Mouse (Mus musculus): ENCODE data around the gene Rab31.

Rab31 gene

DNA sequence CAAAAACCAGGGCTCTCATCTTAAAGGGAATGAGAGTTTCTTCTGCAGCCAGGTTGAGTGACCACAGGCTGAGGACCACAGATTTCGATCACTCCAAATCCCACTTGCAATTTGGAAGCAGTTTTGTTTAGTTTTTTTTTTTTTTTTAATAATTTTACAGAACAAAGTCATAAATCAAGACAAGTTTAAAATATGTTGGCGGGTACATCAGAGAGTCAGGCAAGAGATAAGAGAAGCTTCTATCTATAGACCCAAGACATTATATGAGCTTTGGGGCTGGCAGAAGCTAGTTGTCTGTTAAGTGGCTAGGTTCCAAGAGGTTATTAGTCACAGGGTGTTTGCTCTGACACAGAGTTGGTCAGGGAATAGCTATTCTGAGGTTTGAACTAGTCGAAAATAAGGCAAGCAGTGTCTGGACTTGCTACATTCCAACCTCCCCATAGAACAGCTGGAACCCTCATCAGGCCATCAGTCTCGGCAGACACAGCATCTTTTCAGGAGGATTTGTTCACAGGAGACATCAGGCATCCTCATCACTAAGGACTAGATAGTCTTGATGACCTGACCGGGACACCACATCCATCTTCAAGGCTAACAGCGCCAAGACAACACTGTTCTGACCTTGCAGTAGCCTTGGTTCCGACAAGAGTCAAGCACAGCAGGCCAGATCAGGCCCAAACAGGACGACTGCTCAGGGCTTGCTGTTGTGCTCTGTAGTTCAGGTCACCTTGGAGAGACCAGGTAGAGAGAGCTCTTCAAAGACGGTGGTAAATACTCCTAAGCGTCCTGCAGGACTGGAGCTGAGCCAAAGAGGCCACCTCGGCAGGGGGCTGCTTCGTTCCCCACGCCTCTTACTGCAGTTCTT is 68.8 kb downstream of the Rab31 start:
- DNase-seq (ENCODE audit: low spot score), result no peak

DNA sequence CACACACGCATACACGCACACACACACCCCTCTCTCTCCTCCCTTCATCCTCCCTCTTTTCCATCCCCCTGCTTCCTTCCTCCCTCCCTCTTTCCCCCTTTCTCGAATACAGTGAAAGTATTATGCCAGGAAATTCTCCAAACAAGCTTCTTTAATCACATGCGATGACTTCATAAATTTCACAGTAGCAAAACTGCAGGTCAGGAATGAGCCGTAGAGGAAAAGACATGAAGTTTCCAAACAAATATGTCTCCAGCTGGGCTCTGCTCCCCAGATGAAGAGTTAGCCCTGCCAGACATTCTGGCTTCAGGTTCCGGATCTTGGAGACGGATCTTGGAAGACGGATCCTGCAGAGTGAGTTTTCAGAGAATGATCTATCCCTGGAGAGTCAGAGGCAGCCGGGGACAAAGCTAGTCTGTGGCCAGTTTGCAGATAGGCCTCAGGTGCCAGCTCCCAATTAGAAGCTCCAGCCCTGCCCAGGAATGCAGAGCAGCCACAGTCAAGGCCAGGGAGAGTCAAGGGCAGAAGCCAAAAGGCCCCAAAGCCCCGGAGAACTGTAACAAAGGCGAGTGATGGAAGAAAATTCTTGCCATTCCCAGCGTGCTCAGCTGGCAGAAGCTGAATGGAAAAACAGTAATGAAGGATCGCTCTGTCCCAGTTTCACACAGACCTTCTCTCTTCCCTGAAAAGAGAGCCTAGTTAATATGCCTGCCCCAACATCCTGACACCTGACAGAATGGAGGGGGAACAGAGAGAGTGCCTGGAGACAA is 70.6 kb downstream of the Rab31 start:
- no peak for DNase-seq (ENCODE audit: low spot score)

DNA sequence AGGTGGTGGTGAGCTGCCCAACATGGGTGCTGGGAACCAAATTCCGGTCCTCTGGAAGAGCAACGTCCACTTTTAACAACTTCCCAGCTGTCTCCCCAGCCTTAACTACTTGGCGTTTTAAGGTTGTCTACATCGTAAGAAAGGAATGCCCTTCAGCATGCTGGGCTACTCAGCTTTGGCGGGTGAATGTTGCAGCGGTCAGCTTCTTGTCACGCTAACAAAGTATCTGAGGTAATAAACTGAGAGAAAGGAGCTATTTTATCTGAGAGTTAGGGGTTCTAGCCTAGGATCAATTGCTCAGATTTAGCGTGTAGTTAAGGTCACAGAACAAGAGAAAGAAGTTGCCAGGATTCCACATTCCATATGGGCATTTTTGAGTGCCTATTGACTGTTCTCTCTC is 71.2 kb downstream of the Rab31 start:
- no peak for DNase-seq (ENCODE audit: low spot score)

DNA sequence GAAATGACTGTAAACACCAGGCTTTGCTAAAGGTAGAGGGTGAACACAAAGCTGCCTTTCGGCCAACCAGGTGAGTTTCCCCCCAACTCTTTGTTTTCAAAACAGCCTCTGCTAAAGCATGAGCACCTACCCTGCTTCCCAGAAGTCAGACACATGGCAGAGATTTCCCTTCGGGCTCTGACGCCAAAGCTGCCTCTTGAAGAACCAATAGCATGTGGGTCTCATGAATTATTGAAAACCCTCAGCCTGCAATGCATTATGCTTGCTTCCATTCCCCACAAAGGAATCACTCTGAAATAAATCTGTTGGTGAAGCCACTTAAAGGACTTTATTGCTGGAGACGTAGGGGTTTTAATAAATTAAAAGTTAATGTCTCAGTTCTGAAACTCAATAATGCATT is 72.5 kb downstream of the Rab31 start:
- DNase-seq (ENCODE audit: low spot score), result no peak

DNA sequence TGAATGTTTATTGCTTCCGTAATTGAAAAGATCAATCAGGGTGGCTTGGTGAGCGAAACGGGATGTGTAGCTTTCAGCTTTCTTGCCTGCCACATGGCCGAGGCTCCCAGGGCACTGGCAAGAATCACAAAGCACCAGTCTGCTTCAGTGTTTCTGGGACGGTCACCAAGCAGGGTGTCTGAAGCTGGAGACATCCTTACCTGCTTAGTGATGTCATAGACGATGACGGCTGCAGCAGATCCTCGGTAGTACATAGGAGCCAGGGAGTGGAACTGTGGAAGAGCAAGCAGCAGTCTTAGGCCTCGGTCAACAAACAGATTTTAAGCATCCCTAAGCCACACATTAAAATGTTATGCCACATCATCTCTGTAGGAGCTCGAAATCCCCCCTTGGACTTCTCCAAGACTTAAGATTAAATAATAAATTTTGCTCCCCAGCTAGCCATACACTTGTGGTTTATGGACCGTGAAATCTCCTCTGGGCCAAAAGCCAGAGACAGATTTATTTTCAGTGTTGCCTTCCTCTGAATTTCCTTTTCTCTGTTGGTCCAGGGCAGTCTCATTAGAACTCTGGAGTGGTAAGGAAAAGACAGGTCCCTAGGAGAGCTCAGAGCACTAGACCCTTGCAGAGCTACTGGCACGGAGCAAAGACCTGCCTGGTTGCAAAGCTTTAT is 74.6 kb downstream of the Rab31 start:
- DNase-seq (ENCODE audit: low spot score), result no peak

DNA sequence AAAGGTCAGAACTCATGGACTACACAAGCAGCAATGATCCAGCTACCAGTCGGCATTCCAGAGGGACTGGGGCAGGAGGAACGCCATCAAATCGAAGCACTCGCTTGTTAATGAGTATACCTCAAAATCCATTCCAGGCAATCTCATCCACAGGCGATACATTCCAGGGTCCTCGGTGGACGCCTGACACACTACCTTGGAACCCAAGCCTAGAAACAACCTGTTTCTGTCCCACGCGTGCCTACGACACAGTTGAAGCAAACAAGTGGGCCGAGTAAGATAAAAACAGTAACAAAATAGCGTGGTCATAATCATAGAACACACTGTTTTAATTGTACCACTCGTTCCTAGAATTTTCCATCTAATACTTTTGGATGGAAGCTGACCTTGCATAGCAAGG is 75.6 kb downstream of the Rab31 start:
- no peak for DNase-seq (ENCODE audit: low spot score)

DNA sequence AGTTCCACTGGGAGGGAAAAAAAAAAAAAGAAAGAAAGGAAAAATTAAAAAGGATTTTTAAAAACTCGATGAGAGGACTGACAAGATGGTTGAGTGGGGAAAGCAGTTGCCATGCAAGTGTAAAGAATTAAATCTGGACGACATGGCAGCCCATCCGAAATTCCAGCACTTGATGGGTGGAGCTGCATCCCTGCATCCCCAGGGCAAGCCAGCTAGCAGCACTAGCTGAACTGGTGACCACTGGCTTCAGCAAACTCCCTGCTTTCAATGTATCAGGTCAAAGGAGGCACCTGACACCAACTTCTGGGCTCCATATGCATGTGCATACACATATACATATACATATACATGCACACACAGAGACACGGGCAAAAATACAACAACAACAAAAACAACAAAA is 80.3 kb downstream of the Rab31 start:
- DNase-seq (ENCODE audit: low spot score), result no peak

DNA sequence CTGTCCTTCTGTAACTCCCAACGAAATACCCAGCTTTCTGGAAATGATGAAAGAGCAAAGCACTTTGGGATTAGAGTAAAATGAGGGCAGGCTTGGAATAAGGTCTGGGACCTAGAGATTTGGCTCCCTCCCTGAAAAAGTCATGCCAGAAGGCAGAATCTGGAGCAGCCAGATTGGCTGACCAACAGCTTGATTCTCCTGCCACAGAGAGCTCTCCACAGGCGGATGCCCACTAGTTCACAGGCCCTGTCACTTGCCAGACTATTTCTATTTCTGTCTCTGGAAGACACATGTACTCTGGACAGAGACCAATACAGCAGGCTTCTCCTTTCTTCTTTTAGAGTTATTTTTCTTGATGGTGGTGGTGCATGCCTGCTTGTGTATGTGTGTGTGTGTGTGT is 88.8 kb downstream of the Rab31 start:
- no peak for DNase-seq (ENCODE audit: low spot score)

DNA sequence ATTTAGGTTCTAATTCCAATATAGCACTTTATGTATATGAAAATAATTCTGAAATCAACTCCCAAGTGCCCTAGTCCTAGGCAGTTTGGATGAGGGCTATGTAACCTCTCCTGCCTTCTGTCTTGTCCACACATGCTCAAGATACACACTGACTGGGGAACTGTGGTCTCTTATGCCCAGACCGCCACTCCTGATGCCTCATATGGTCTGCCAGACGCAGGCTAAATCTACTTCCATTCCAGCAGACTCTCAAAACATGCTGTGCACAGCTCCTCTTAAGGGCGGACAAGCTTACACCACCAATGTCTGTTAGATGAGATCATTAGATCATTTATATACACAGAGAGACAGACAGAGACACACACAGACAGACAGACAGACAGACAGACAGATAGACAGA is 89.2 kb downstream of the Rab31 start:
- DNase-seq (ENCODE audit: low spot score), result no peak

DNA sequence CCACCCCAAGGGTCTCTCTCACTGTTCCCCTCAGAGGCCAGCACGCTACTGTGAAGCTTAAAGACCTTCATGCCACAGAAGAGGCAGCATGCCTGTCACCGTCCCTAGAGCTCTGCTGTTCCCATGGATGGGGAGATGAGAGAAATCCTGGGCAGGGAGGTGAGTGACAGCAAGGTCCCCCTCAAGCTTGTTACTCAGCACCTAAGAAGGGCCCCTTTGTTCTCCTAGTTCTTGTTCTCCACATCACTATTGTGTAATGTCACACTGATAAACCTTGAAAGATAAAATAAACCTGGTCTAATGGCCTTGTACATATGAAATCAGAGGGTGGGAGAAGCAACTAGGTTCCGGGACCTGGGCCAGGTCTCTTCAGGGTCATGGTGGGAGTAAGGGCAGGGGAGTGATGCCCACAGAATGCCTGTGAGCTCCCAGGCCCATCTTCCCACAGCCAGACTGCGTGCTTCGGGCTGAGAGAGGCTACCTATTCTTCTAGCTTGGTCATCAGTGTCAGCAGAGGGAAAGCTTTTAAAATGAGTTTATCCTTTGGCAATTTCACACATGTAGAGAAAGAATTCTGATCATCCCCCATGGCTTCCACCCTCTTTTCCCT is 90.4 kb downstream of the Rab31 start:
- DNase-seq (ENCODE audit: low spot score), result no peak

DNA sequence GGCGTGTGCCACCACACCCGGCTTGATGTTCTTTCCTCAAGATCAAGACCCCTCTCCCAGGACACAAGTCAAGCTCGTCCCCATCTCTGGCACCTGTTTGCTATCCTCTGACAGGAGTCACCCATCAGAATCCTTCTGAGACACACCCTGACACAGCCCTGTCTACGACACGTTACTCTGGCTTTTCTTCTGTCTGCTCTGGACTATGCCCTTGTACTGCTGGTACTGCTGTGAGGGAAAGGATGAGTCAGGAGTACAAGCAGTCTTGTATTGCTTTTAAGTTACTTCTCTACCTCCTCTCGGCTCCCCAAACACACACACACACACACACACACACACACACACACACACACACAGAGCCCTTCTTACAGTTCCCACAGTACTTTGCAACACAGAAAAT is 91.0 kb downstream of the Rab31 start:
- no peak for DNase-seq (ENCODE audit: low spot score)

DNA sequence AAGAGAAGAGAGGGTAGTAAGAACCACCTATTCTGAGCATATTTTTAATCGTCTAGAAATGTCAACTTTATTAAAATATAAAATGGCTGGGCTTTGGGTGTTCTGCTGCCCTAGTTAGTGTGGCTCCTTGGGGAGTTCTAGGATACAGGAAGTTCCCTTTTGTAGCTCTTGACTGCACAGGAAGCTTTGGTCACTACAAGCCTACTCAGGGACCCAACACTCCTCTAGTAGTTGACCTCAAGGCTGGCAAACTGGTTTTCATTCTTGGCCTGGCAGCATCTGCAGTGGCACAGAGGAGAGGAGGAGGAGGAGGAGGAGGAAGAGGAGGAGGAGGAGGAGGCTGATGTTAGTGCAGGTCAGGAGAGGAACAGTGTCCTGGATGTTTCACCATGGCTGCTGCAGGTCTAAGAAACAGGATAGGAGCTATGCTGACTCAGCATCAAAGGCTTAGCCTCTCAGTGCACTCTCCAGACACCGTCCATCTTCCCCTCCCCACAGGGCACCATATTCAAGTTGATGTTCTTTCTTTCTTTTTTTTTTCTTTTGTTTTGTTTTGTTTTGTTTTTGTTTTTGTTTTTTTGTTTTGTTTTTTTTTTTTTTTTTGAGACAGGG is 91.6 kb downstream of the Rab31 start:
- no peak for DNase-seq (ENCODE audit: low spot score)

DNA sequence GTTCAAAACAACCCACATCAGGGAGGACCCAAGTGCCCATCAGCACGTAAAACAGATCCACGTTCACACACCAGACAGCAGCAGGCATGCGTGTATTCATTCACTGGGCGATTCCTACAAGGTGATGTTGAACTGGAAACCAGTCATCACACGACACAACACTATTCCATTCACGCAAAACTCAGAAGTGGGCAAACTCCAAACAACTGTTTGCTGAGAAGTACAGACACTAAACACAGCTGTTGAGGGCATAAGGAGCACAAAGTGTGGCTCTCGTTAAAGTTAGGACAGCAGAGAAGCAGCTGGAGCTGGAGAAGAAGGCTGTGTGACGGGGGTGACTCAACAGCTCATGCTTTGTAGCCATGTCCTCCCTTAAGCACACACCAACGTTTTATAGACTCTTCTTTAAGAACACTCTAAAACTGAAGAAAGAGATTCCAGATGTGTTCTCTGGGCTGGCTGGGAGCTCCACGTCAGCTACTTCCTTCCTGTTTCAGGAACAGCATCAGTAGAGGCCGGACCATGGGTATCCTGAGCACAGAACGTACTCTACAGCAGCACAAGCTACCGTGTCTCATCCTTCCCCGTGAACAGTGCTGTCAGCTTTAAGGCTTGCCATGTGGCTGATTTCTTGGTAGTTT is 92.6 kb downstream of the Rab31 start:
- no peak for DNase-seq (ENCODE audit: low spot score)

DNA sequence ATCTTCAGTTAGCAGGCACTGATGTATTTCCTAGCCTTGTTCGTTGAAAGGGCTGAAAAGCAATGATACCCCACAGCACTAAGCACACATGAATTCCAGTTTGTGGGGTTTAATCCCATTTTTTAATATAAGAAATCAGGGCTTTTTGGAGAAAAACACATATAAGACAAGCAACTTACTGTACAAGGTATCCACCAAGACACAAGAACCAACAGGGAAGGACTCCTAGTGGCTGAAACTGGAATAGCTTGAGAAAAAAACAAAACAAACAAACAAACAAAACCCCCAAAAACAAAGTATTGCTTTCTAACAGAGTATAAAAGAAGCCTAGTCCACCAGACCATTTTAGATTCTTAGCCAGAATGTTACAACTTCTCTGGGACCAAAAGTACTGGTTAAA is 94.8 kb downstream of the Rab31 start:
- DNase-seq (ENCODE audit: low spot score), result no peak

DNA sequence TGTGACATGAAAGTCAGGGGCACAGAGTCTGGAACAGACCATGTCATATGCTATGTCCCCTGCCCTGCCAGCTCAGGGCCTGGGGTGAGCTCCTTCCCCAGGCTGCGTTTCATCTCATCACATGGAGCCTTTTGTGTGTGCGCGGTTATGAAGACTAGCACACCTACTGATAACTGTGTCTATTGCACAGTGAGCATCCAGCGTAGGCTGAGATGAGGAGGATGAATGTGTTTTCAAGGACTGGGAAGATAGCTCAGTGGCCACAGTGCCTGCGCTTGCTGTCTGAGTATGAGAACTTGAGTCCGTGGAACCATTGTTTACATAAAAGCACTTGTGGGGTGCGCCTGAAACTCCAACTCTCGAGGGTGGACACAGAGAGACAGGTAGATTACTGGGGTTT is 96.0 kb downstream of the Rab31 start:
- no peak for DNase-seq (ENCODE audit: low spot score)

DNA sequence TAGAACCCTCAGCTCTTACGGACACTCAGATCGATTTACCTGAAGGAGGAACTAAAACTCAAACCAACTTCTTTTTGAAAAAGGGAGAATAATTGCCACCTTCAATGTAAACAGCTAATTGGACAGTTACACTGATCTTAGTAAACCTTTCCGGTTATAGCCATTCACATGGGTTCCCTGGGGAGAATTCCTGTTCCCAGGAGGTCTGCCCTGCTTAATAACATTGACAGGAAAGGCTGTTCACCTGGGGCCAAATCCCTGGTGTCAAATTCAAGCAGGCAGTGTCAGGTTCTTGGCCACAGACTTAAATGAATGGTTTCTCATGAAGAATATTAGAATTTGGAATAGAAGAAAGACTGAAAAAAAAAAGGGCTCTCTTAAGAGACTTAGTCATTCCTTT is 96.6 kb downstream of the Rab31 start:
- no peak for DNase-seq (ENCODE audit: low spot score)

DNA sequence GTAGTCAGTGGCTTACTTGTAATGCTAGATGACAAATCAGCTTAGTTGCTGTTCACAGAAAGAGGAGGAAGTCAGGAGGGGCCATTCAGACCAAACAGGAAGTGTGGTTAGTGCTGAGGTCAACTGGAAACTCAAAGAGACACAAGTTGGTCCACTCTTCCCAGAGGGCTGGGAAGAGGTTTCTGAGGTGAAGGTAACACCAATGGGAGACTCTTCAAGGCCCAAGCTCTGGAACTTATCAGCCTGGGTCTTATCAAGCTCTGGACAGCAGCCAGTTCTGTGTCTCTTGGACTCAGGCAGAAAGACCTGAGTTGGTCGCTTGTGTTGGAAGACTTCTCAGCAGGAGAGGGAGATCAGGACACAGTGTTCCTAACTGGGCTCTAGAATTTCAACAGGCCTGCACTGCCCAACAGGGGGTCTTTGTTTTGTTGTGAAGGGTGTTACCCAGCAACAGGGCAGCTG is 97.8 kb downstream of the Rab31 start:
- no peak for DNase-seq (ENCODE audit: low spot score)

DNA sequence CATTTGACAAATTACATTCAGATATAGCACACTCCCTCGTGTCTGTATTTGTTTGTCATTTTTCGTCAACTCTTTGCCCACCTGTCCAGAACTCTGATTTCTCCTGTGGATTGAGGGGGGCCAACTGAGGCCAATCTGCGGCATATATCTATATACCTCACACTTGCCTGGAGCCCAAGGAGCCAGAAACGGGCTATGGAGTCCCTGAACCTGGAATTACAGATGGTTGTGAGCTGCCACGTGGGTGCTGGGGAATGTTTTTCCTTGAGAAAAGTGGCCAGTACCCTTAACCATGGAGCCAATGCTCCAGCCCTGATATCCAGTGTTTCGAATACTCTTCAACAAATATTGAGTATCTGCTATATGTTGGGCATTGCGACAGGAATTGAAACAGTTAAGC is 99.6 kb downstream of the Rab31 start:
- no peak for DNase-seq (ENCODE audit: low spot score)

DNA sequence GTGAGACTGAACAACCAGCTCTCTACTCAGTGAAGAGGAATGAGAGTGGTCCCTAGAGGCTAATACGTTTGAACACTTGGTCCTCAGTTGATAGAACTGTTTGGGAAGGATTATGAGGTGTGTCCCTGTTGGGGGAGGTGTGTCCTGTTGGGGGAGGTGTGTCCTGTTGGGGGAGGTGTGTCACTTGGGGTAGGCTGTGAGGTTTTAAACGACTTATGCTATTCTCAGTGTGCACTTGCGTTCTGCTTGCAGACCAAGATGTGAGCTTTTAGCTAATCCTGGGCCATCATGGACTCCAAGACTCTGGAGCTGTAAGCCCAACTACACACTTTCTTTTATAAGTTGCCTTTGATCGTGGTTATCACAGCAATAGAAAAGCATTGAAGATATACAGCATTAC is 103.5 kb downstream of the Rab31 start:
- no peak for DNase-seq (ENCODE audit: low spot score)

DNA sequence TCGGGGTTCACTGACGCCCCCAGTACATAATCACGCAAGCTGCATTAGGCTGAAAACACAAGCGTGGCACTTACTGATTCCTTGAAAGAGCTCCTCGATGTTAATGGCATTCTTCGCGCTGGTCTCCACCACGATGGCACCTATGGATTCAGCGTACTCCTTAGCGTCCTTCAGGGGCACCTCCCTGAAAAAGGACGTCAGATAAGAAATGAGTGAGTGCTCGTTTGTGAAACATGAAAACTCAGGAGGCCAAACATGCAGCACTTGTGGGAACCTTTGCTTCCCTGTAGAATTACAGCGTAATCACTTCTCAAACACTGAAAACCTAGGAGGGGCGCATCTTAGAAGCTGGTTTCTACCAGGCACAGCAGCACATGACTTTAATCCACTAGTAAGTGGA is 104.8 kb downstream of the Rab31 start:
- no peak for DNase-seq (ENCODE audit: low spot score)

DNA sequence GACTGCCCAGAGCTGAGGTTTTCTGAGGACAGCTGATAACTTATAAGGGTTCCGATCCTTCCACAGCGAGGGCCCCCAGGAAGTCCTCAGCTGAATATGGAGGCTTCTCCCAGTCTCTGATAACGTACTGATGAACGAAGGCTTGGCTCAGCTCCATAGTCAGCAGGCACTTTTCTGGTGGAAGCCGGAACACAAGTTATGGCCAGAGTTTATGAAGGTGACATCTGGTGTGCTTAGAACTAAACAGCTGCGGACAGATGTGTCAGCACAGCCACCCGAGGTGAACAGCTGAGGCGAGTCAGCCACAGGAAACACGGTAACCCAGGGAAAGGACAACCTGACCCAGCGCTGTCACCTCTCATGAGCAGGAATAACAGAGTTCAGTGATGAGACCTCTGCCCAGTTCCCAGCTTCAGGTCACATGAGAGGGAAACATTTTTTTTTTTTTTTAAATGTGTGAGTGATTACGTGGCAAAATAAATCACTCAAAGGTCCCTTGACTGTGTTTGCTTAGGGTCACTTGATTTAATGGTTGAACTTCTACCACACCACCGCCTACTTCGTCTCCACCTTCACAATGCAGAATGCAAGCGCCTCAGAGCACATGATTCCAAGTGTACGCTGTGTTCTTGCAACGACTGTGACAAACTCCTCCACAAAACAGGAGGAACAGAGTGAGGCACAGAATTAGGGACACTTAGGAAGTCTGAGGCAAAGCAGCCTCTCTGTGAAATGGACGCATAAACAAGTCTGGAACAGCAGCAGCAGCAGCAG is 106.0 kb downstream of the Rab31 start:
- no peak for DNase-seq (ENCODE audit: low spot score)

Measured in c-Kit-positive CD71-positive TER-119-positive erythroid progenitor cells, embryonic 14.5 days (primary cell).